Mouse (Mus musculus): Measurements from ENCODE around the gene Ifitm6.

GRCm38 (mm10) chr7:141046931-141047580 lies 29.3 kb upstream of the Ifitm6 start:
- TF ChIP-seq E2F4 (IDR thresholded peaks at IDR 0.05; ENCODE audit: insufficient read depth) (no peak), POLR2A (IDR thresholded peaks at IDR 0.05; ENCODE audit: insufficient read length, low read depth) (peak; percentile 13), TCF12 (IDR thresholded peaks at IDR 0.05; ENCODE audit: insufficient read depth, poor library complexity, severe bottlenecking) (no peak), MYOD1 (IDR thresholded peaks at IDR 0.05; ENCODE audit: control insufficient read depth in 1 of 3, insufficient read length in 2 of 3, low read depth in 2 of 3) (no peak), POLR2AphosphoS2 (IDR thresholded peaks at IDR 0.05; ENCODE audit: insufficient read length, low read depth) (no peak), MYOG (IDR thresholded peaks at IDR 0.05; ENCODE audit: control insufficient read depth in 1 of 3, insufficient read depth in 1 of 3, insufficient read length in 2 of 3, low read depth in 2 of 3) (no peak), USF1 (IDR thresholded peaks at IDR 0.05; ENCODE audit: low read depth) (no peak)
